Mouse (Mus musculus) bone marrow macrophage, adult 2 months (primary cell): ENCODE data around the gene Islr2.

Source experiments
- CTCF ChIP-seq: IDR thresholded peaks from 2 replicates; pipeline ENCODE4 v1.5.1; 2012; ENCODE audit warnings: low read depth, mild to moderate bottlenecking, low read length, moderate library complexity
- POLR2A ChIP-seq: IDR thresholded peaks from 2 replicates; pipeline ENCODE4 v1.6.1; 2012; ENCODE audit warnings: mild to moderate bottlenecking, low read depth, low read length, borderline replicate concordance

- TF ChIP-seq POLR2A (no peak), CTCF (peak; percentile 85)
These were observed 22.1 kb upstream of the Islr2 start for GRCm38 (mm10) chr9:58225915-58226913.
